8 mouse cellular contexts compared by ENCODE assay signal in the genomic region with DNA sequence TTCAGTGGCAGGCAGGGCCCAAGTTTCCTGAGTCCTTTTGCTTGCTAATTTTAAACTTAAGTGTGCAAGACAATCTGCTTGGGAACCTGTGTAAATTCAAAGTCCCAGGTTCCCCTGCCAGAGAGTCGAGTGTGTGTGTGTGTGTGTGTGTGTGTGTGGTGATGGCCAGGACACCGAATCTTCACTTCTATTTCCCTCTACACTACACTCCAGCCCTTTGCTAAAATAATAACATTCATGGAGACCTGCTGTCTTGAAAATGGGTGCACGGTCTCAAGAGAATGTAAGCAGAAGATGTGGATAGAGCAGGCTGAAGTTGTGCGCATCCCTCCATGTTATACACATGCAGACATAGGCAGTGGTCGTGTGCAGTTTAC. TPM values are rescaled to one million over a fixed set of nuclear protein-coding genes. Genes with fewer than 3 reads are reported as not detected.
DNase-seq lines count a peak whose midpoint lies in the region; ATAC-seq and TF ChIP-seq lines count a peak whose summit lies in the region.

No protein-coding gene starts in this region.

- no peak for DNase-seq in heart, adult 11 months
- no peak for DNase-seq in G1E (ENCODE audit: low spot score)
- DNase-seq in forelimb bud, embryonic 11.5 days (ENCODE audit: low read depth, low spot score), result peak; percentile 9
- no peak for DNase-seq in liver, postnatal 0 days
- no peak for DNase-seq in adrenal gland, adult 8-10 months
- no peak for DNase-seq in B cell, adult 2 months
- no peak for DNase-seq in left cerebral cortex, adult 11 months (ENCODE audit: low spot score)

- WGBS in heart, embryonic 14.5 days, result 46% methylated on average over 5 of the region's 5 CpGs
- WGBS in liver, postnatal 0 days (ENCODE audit: insufficient replicate concordance), result 31% methylated on average over 5 of the region's 5 CpGs

- peak overlapping the region; percentile 96 for H3K9ac ChIP-seq in heart, embryonic 14.5 days (ENCODE audit: low read length)
- H3K9ac ChIP-seq in liver, postnatal 0 days (replicated peaks), result peak overlapping the region; percentile 93

- TF ChIP-seq EP300 in liver, postnatal 0 days (IDR thresholded peaks at IDR 0.05; ENCODE audit: low read depth), result no peak

- H3K27me3 ChIP-seq in heart, embryonic 14.5 days (ENCODE audit: control insufficient read depth, insufficient read depth, low read length), result no peaks in the 10 kb centered on the region
- no peaks in the 10 kb centered on the region for H3K27me3 ChIP-seq in G1E (ENCODE audit: insufficient read depth, low read length)
- no peaks in the 10 kb centered on the region for H3K27me3 ChIP-seq in liver, postnatal 0 days (ENCODE audit: insufficient read depth, low read length)

- no peak for ATAC-seq in heart, embryonic 14.5 days (ENCODE audit: insufficient number of reproducible peaks, insufficient read depth, low FRiP score, low read depth)
- no peak for ATAC-seq in G1E (ENCODE audit: extremely low read depth, insufficient number of reproducible peaks, low FRiP score, poor library complexity, severe bottlenecking)
- no peak for ATAC-seq in liver, postnatal 0 days

- no peak for TF ChIP-seq CTCF in G1E (IDR thresholded peaks at IDR 0.05; ENCODE audit: low read depth, low read length)
- TF ChIP-seq CTCF in liver, postnatal 0 days (IDR thresholded peaks at IDR 0.05; ENCODE audit: low read depth), result no peak

- H3K4me3 ChIP-seq in heart, embryonic 14.5 days (ENCODE audit: control insufficient read depth in 1 of 2, insufficient read depth in 1 of 2, low read depth in 1 of 2, low read length in 2 of 2), result peak overlapping the region; percentile 72 to 86
- peak overlapping the region; percentile 85 for H3K4me3 ChIP-seq in G1E (ENCODE audit: low read depth, low read length)
- peak overlapping the region; percentile 81 for H3K4me3 ChIP-seq in liver, postnatal 0 days (ENCODE audit: low read depth, low read length)

- H3K27ac ChIP-seq in heart, embryonic 14.5 days (replicated peaks in 1 of 2; ENCODE audit: control insufficient read depth in 1 of 2, insufficient read depth in 1 of 2, low read depth in 2 of 2, low read length in 2 of 2), result peak overlapping the region; percentile 73 to 91
- peak overlapping the region; percentile 80 for H3K27ac ChIP-seq in liver, postnatal 0 days (ENCODE audit: low read depth)

- H3K4me1 ChIP-seq in heart, embryonic 14.5 days (ENCODE audit: control insufficient read depth in 2 of 2, insufficient read depth in 2 of 2, low read length in 2 of 2), result peaks cover 8 to 18% of the 10 kb centered on the region in 2 experiments
- peaks cover 20% of the 10 kb centered on the region for H3K4me1 ChIP-seq in G1E (ENCODE audit: insufficient read depth, low read depth, low read length)
- peaks cover 17% of the 10 kb centered on the region for H3K4me1 ChIP-seq in liver, postnatal 0 days (ENCODE audit: insufficient read depth)

- H3K4me2 ChIP-seq in heart, embryonic 14.5 days (ENCODE audit: low read length), result peak overlapping the region; percentile 86
- peak overlapping the region; percentile 88 for H3K4me2 ChIP-seq in liver, postnatal 0 days (ENCODE audit: low read depth, low read length)

- no peaks in the 10 kb centered on the region for H3K9me3 ChIP-seq in heart, embryonic 14.5 days (ENCODE audit: control insufficient read depth, low read length)
- H3K9me3 ChIP-seq in G1E (replicated peaks), result peaks cover 2% of the 10 kb centered on the region
- H3K9me3 ChIP-seq in liver, postnatal 0 days (ENCODE audit: low read length), result no peaks in the 10 kb centered on the region

- peaks cover 18% of the 10 kb centered on the region for H3K36me3 ChIP-seq in heart, embryonic 14.5 days (ENCODE audit: control insufficient read depth, insufficient read depth, low read length)
- peaks cover 30% of the 10 kb centered on the region for H3K36me3 ChIP-seq in G1E (replicated peaks)
- H3K36me3 ChIP-seq in liver, postnatal 0 days (replicated peaks; ENCODE audit: insufficient read depth, low read length), result 0 out of 2 replicates have a peak, but pooled peaks cover 11% of the 10 kb centered on the region

RNA-seq across cellular contexts. Expression of a gene that starts 0.6 kb away (rescaled TPM):
- polyA plus RNA-seq in heart, embryonic 14.5 days (2014; fragmentation: Nextera tagmentation; extraction: Ambion mirVana), result 45.2 and 50.1 TPM in 2 replicates
- total RNA-seq in G1E (2014; fragmentation: Nextera tagmentation) (33.3 and 40.9 TPM in 2 replicates), G1E (2017) (30.5 and 36.7 TPM in 2 replicates)
- polyA plus RNA-seq in G1E (2012), result 11.2 and 13.6 TPM in 2 replicates
- polyA plus RNA-seq in liver, postnatal 0 days (2015; fragmentation: Nextera tagmentation; extraction: Ambion mirVana), result 95.6 and 107 TPM in 2 replicates
- total RNA-seq in adrenal gland, adult 8-10 months (2022), result 100 to 1,000 TPM in 2 of 4 experiments, 10 to 100 TPM in 2; 91.3 to 124 (median 102) TPM

RNA-seq across cellular contexts. Expression of a gene that starts 35.5 kb away (rescaled TPM):
- 73.0 and 73.6 TPM in 2 replicates for polyA plus RNA-seq in heart, embryonic 14.5 days (2014; fragmentation: Nextera tagmentation; extraction: Ambion mirVana)
- total RNA-seq in G1E (2014; fragmentation: Nextera tagmentation) (12.1 and 22.7 TPM in 2 replicates), G1E (2017) (9.8 and 10.9 TPM in 2 replicates)
- 2.1 and 3.8 TPM in 2 replicates for polyA plus RNA-seq in G1E (2012)
- polyA plus RNA-seq in liver, postnatal 0 days (2015; fragmentation: Nextera tagmentation; extraction: Ambion mirVana), result 26.0 and 28.3 TPM in 2 replicates
- total RNA-seq in adrenal gland, adult 8-10 months (2022), result 100 to 1,000 TPM; 448 to 750 (median 575) TPM

RNA-seq across cellular contexts. Expression of a gene that starts 35.9 kb away (rescaled TPM):
- polyA plus RNA-seq in heart, embryonic 14.5 days (2014; fragmentation: Nextera tagmentation; extraction: Ambion mirVana), result 8.7 TPM in 2 replicates
- total RNA-seq in G1E (2014; fragmentation: Nextera tagmentation) (27.8 and 35.0 TPM in 2 replicates), G1E (2017) (40.3 and 41.6 TPM in 2 replicates)
- polyA plus RNA-seq in G1E (2012), result 6.7 and 9.7 TPM in 2 replicates
- 10.4 and 11.3 TPM in 2 replicates for polyA plus RNA-seq in liver, postnatal 0 days (2015; fragmentation: Nextera tagmentation; extraction: Ambion mirVana)
- 10 to 100 TPM; 28.2 to 33.1 (median 31.6) TPM for total RNA-seq in adrenal gland, adult 8-10 months (2022)

RNA-seq across cellular contexts. Expression of a gene that starts 39.8 kb away (rescaled TPM):
- 124 and 131 TPM in 2 replicates for polyA plus RNA-seq in heart, embryonic 14.5 days (2014; fragmentation: Nextera tagmentation; extraction: Ambion mirVana)
- total RNA-seq in G1E (2014; fragmentation: Nextera tagmentation), result 2.5 and 4.4 TPM in 2 replicates
- 63.8 and 86.5 TPM in 2 replicates for total RNA-seq in G1E (2017)
- polyA plus RNA-seq in G1E (2012), result 8.5 and 16.7 TPM in 2 replicates
- 64.7 and 78.8 TPM in 2 replicates for polyA plus RNA-seq in liver, postnatal 0 days (2015; fragmentation: Nextera tagmentation; extraction: Ambion mirVana)
- 10 to 100 TPM; 21.4 to 34.1 (median 28.2) TPM for total RNA-seq in adrenal gland, adult 8-10 months (2022)
